Mouse (Mus musculus): Measurements from ENCODE around the gene Ccdc124.

DNA sequence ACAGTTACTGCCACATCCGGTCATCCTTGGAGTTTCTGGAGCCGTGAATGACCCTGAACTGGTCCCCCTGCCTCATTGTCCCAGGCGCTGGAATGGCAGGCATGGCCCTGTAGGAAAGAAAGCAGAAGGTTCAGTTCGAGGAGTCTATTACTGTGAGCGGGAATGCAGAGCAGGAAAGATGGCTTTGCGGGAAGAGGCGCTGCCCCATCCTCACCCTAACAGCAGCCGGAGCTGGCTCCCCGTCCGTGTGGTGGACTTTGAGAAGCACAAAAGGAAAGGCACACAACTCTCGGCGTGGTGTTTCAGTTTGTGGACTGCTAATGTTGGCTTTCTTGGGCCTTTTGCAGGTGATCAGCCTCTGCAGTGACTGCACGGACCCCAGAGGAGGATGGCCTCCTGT lies 706 bp upstream of the Ccdc124 start:
- TF ChIP-seq CTCF (IDR thresholded peaks at IDR 0.05; ENCODE audit: borderline replicate concordance, control insufficient read depth, extremely low read depth, insufficient read depth, low read length, poor library complexity) (no peak), POLR2A (IDR thresholded peaks at IDR 0.05; ENCODE audit: control insufficient read depth, extremely low read depth, insufficient read depth, low read length, poor library complexity) (no peak)
